8 mouse cellular contexts compared by ENCODE assay signal in genomic region chr12:12263371-12263791, GRCm38 (mm10). TPM values are rescaled to one million over a fixed set of nuclear protein-coding genes. Genes with fewer than 3 reads are reported as not detected.
DNase-seq lines count a peak whose midpoint lies in the region; ATAC-seq lines count a peak whose summit lies in the region.

No protein-coding gene starts in this region.

- no peak for ATAC-seq in limb, embryonic 11.5 days (ENCODE audit: insufficient number of reproducible peaks, low FRiP score, low TSS enrichment, low read depth)
- ATAC-seq in heart, embryonic 16.5 days (replicated peaks; ENCODE audit: extremely low read depth, insufficient read depth, low FRiP score) = peak; percentile 33; the same call in 1 of the 2 replicates
- ATAC-seq in granulocyte monocyte progenitor cell, adult 5-6 weeks (replicated peaks; ENCODE audit: poor library complexity, severe bottlenecking) = no peak; the same call in 1 of the 2 replicates

- H3K27me3 ChIP-seq in limb, embryonic 11.5 days (ENCODE audit: control insufficient read depth, insufficient read depth, low read length) = peaks cover 2% of the 10 kb centered on the region; the same call in 1 of the 2 replicates
- H3K27me3 ChIP-seq in limb, embryonic 10.5 days (ENCODE audit: low read depth, poor library complexity, severe bottlenecking) = peaks cover 13% of the 10 kb centered on the region
- H3K27me3 ChIP-seq in heart, embryonic 16.5 days (ENCODE audit: control insufficient read depth, insufficient read depth, low read length) = no peaks in the 10 kb centered on the region

- no peaks in the 10 kb centered on the region for H3K36me3 ChIP-seq in limb, embryonic 11.5 days (ENCODE audit: control insufficient read depth, insufficient read depth, low read length)
- no peaks in the 10 kb centered on the region for H3K36me3 ChIP-seq in limb, embryonic 10.5 days
- no peaks in the 10 kb centered on the region for H3K36me3 ChIP-seq in heart, embryonic 16.5 days (ENCODE audit: control insufficient read depth, insufficient read depth)

- intact Hi-C loops in left cerebral cortex, postnatal 4 days (cut with DNase I) = loop anchor here (2.0 to 5.0 kb wide), 2 partner anchors 53 to 86 kb away; no protein-coding TSS in a partner anchor

- no peaks in the 10 kb centered on the region for H3K9me3 ChIP-seq in limb, embryonic 11.5 days (ENCODE audit: control insufficient read depth, low read length)
- no peaks in the 10 kb centered on the region for H3K9me3 ChIP-seq in limb, embryonic 10.5 days (replicated peaks)
- H3K9me3 ChIP-seq in heart, embryonic 16.5 days (replicated peaks; ENCODE audit: control insufficient read depth, low read length) = no peaks in the 10 kb centered on the region

- no peak overlapping the region for H3K27ac ChIP-seq in limb, embryonic 11.5 days (replicated peaks; ENCODE audit: low read depth, low read length)
- H3K27ac ChIP-seq in limb, embryonic 10.5 days = no peak overlapping the region
- H3K27ac ChIP-seq in heart, embryonic 16.5 days (ENCODE audit: low read length) = peak overlapping the region; percentile 82

- 6% methylated on average over 1 of the region's 1 CpGs for WGBS in limb, embryonic 11.5 days
- WGBS in limb, embryonic 10.5 days = 0% methylated on average over 1 of the region's 1 CpGs
- WGBS in heart, embryonic 16.5 days = 6% methylated on average over 1 of the region's 1 CpGs

- peaks cover 13% of the 10 kb centered on the region for H3K4me1 ChIP-seq in limb, embryonic 11.5 days (ENCODE audit: control insufficient read depth, insufficient read depth, low read length)
- H3K4me1 ChIP-seq in limb, embryonic 10.5 days = peaks cover 26% of the 10 kb centered on the region
- peaks cover 50% of the 10 kb centered on the region for H3K4me1 ChIP-seq in heart, embryonic 16.5 days (ENCODE audit: control insufficient read depth, insufficient read depth, low read length)

- no peak for DNase-seq in limb, embryonic 11.5 days (ENCODE audit: low spot score)
- no peak for DNase-seq in limb, embryonic 10.5 days (ENCODE audit: low spot score)
- DNase-seq in cerebellum, postnatal 14 days = peak; percentile 62 to 63
- peak; percentile 43 for DNase-seq in left cerebral cortex, postnatal 4 days
- DNase-seq in naive thymus-derived CD4-positive, alpha-beta T cell, adult 2 months (ENCODE audit: low read depth) = peak; percentile 59
- no peak for DNase-seq in natural killer cell, adult 2 months (ENCODE audit: low spot score in 2 of 2)

- peak overlapping the region; percentile 7; the same call in 1 of the 2 replicates for H3K9ac ChIP-seq in limb, embryonic 11.5 days (ENCODE audit: low read length)
- H3K9ac ChIP-seq in heart, embryonic 16.5 days (ENCODE audit: low read length) = peak overlapping the region; percentile 92

- H3K4me3 ChIP-seq in limb, embryonic 11.5 days (ENCODE audit: low read depth, low read length) = no peak overlapping the region
- no peak overlapping the region for H3K4me3 ChIP-seq in limb, embryonic 10.5 days
- H3K4me3 ChIP-seq in heart, embryonic 16.5 days (ENCODE audit: low read length) = peak overlapping the region; percentile 83

- no peak overlapping the region for H3K4me2 ChIP-seq in limb, embryonic 11.5 days (ENCODE audit: low read depth, severe bottlenecking)
- H3K4me2 ChIP-seq in heart, embryonic 16.5 days (ENCODE audit: low read depth, low read length) = peak overlapping the region; percentile 93

RNA-seq across cellular contexts. Expression of gene Fam49a, which starts 1.4 kb away (rescaled TPM):
- polyA plus RNA-seq in limb, embryonic 11.5 days (2014; fragmentation: Nextera tagmentation; extraction: Ambion mirVana) = 7.5 and 8.4 TPM in 2 replicates
- polyA plus RNA-seq in limb, embryonic 10.5 days (2016; fragmentation: Nextera tagmentation; extraction: Ambion mirVana) = 4.9 and 6.5 TPM in 2 replicates
- polyA plus RNA-seq in heart, embryonic 16.5 days (2015; fragmentation: Nextera tagmentation; extraction: Ambion mirVana) = 22.3 and 22.4 TPM in 2 replicates
- total RNA-seq in left cerebral cortex, postnatal 4 days (2021) = 100 to 1,000 TPM; 346 to 364 TPM
- total RNA-seq in granulocyte monocyte progenitor cell, adult 5-6 weeks (2014; fragmentation: Nextera tagmentation) = 6.4 and 9.3 TPM in 2 replicates
- 4.4 and 6.7 TPM in 2 replicates for total RNA-seq in granulocyte monocyte progenitor cell, adult 5-6 weeks (2017)

Comparison
In these comparisons a context has a peak if more than half of its experiments do, and no peak if none do; other contexts are left out.
1. DNase-seq: peak in cerebellum, postnatal 14 days (2 of 2), left cerebral cortex, postnatal 4 days (single experiment) and naive thymus-derived CD4-positive, alpha-beta T cell, adult 2 months (single experiment); none in limb, embryonic 11.5 days (single experiment), limb, embryonic 10.5 days (single experiment) and natural killer cell, adult 2 months (0 of 2).